Mouse (Mus musculus) cerebellum, adult 2 months (tissue): ENCODE results near the gene Efna1.

Experiments used
- CTCF ChIP-seq: fragments of 200-500 bp; IDR thresholded peaks from 2 replicates; pipeline ENCODE4 v1.5.1; 2011; ENCODE audit warnings: low read depth, mild to moderate bottlenecking, control low read depth, low read length, moderate library complexity, borderline replicate concordance; ENCODE audit not compliant: insufficient read depth
- POLR2A ChIP-seq: fragments of 200-500 bp; IDR thresholded peaks from 2 replicates; pipeline ENCODE4 v1.6.1; 2011; ENCODE audit warnings: low read length, control low read depth, borderline replicate concordance; ENCODE audit not compliant: insufficient read depth

DNA sequence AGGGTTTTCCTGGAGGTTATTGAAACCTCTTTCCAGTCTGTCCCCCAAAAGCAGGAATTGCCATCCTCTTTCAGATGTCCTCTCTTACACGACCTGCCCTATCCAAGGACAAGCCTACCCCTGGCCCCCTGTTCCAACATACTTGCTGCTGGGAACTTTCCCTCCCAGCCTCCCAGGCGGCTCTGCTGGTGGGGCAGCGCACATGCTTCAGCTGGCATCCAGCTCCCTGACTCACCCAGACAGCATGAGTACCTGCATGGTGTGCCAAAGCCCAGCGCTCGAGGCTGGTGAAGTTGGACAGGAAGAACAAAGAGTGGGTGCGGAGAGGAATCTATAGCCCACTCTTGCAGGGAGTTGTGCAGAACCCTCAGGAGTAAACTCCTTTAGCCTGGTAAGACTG lies 10.1 kb downstream of the Efna1 start:
- TF ChIP-seq POLR2A = no peak
- TF ChIP-seq CTCF = no peak
